Mouse (Mus musculus) heart, embryonic 16.5 days (tissue): ENCODE data around the gene Arhgef25. TPM values are rescaled to one million over a fixed set of nuclear protein-coding genes. Genes with fewer than 3 reads are reported as not detected.
"Not testable (repeated sequence)": the region's sequence is repeated elsewhere in the genome, so short reads cannot be mapped to it uniquely, and the experiment has no call there.

Source experiments
- ATAC-seq: fragments of 200-750 bp; cut with Nextera tagmentation; replicated peaks from 2 replicates; pipeline ENCODE4 v1.8.0; 2017; ENCODE audit warnings: moderate number of reproducible peaks; ENCODE audit not compliant: insufficient read depth, low FRiP score; ENCODE audit errors: extremely low read depth
- H3K27ac ChIP-seq: fragments of 300-500 bp; sonication (generic); 2 replicates; pipeline ENCODE4 v1.5.1; 2014; ENCODE audit warnings: mild to moderate bottlenecking, low read length, control low read depth, moderate library complexity
- H3K27me3 ChIP-seq: fragments of 300-500 bp; sonication (generic); 2 replicates; pipeline ENCODE4 v1.6.1; 2014; ENCODE audit warnings: low read length, mixed read lengths; ENCODE audit not compliant: control insufficient read depth, insufficient read depth
- H3K36me3 ChIP-seq: fragments of 300-500 bp; sonication (generic); 2 replicates; pipeline ENCODE4 v1.6.1; 2014; ENCODE audit not compliant: control insufficient read depth, insufficient read depth
- H3K4me1 ChIP-seq: fragments of 300-500 bp; sonication (generic); 2 replicates; pipeline ENCODE4 v1.6.1; 2014; ENCODE audit warnings: low read length, mixed read lengths; ENCODE audit not compliant: control insufficient read depth, insufficient read depth
- H3K4me2 ChIP-seq: fragments of 300-500 bp; sonication (generic); 2 replicates; pipeline ENCODE4 v1.6.1; 2014; ENCODE audit warnings: low read depth, mild to moderate bottlenecking, control low read depth, low read length
- H3K4me3 ChIP-seq: fragments of 300-500 bp; sonication (generic); 2 replicates; pipeline ENCODE4 v1.5.1; 2014; ENCODE audit warnings: mild to moderate bottlenecking, control low read depth, low read length
- H3K9ac ChIP-seq: fragments of 300-500 bp; sonication (generic); 2 replicates; pipeline ENCODE4 v1.6.1; 2014; ENCODE audit warnings: low read length, control low read depth
- H3K9me3 ChIP-seq: fragments of 300-500 bp; sonication (generic); replicated peaks from 2 replicates; pipeline ENCODE4 v1.6.1; 2016; ENCODE audit warnings: low read length; ENCODE audit not compliant: control insufficient read depth
- WGBS: fragments of 180-500 bp; shearing (Covaris S2); extraction: QIAGEN DNeasy Blood & Tissue Kit; methylation state at CpG from one replicate; pipeline ENCODE4 v1.1.7; 2014; 5-methylcytosine and 5-hydroxymethylcytosine counted together
- polyA plus RNA-seq: library from polyadenylated mRNA; unstranded; fragments of >200 nt; fragmentation: Nextera tagmentation; extraction: Ambion mirVana; gene quantifications from 2 replicates; pipeline ENCODE4 v1.2.1, GENCODE M21; 2015

Gene Arhgef25
- polyA plus RNA-seq, 1 experiment from 2014 or later = 26.0 TPM

- Histone ChIP-seq H3K4me3 (no peak overlapping the region), H3K27me3 (no peaks in the 10 kb centered on the region), H3K4me2 (no peak overlapping the region), H3K27ac (no peak overlapping the region), H3K36me3 (peaks cover 8% of the 10 kb centered on the region), H3K9me3 (no peaks in the 10 kb centered on the region), H3K4me1 (peaks cover 16% of the 10 kb centered on the region), H3K9ac (no peak overlapping the region)
- WGBS = 56% methylated on average over 2 of the region's 2 CpGs
- no peak for ATAC-seq
These were observed 8.6 kb upstream of the Arhgef25 start for GRCm38 (mm10) chr10:127198492-127198891.

- ATAC-seq = no peak
- Histone ChIP-seq H3K4me3 (no peak overlapping the region), H3K4me2 (no peak overlapping the region), H3K36me3 (peaks cover 8% of the 10 kb centered on the region), H3K27me3 (no peaks in the 10 kb centered on the region), H3K9ac (no peak overlapping the region), H3K4me1 (peaks cover 16% of the 10 kb centered on the region), H3K27ac (no peak overlapping the region; the same call in 1 of the 2 replicates), H3K9me3 (no peaks in the 10 kb centered on the region)
- 74% methylated on average over 11 of the region's 11 CpGs for WGBS
These were observed 7.7 kb upstream of the Arhgef25 start for GRCm38 (mm10) chr10:127197505-127198110.

DNA sequence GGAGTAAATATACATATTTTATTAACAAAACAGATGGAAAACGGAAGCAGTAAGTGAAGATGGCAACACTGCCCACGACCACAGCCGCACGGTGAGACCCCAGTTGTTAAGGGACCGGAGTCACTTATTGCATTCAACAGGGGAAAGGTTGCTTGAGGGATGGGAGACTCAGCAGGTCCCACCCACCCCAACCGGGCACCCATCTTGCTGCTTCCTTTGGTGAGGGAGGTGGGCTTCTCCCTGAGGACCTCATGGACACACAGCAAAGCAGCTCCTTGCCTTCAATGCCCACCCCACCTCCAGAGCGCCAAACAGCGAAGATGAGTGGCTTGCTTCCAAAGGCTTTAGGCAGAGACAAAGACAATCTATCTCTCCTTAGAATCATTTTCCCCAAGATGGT, 7.2 kb upstream of the Arhgef25 start:
- peak overlapping the region; percentile 4 for H3K27ac ChIP-seq
- no peak overlapping the region for H3K4me3 ChIP-seq
- no peaks in the 10 kb centered on the region for H3K9me3 ChIP-seq
- no peak for ATAC-seq
- H3K4me2 ChIP-seq = no peak overlapping the region
- H3K27me3 ChIP-seq = no peaks in the 10 kb centered on the region
- 87% methylated on average over 8 of the region's 8 CpGs for WGBS
- H3K4me1 ChIP-seq = peaks cover 16% of the 10 kb centered on the region
- no peak overlapping the region for H3K9ac ChIP-seq
- peaks cover 6% of the 10 kb centered on the region for H3K36me3 ChIP-seq

- no peaks in the 10 kb centered on the region for H3K9me3 ChIP-seq
- H3K4me3 ChIP-seq = peak overlapping the region; percentile 96
- peak overlapping the region; percentile 95 for H3K9ac ChIP-seq
- H3K4me1 ChIP-seq = peaks cover 16% of the 10 kb centered on the region
- ATAC-seq = peak; percentile 76
- peaks cover 4% of the 10 kb centered on the region for H3K36me3 ChIP-seq
- whole genome bisulfite sequencing = 7% methylated on average over 5 of the region's 5 CpGs
- peak overlapping the region; percentile 93 for H3K27ac ChIP-seq
- H3K27me3 ChIP-seq = no peaks in the 10 kb centered on the region
- H3K4me2 ChIP-seq = peak overlapping the region; percentile 97
These were observed 6.5 kb upstream of the Arhgef25 start for GRCm38 (mm10) chr10:127196392-127196791.

DNA sequence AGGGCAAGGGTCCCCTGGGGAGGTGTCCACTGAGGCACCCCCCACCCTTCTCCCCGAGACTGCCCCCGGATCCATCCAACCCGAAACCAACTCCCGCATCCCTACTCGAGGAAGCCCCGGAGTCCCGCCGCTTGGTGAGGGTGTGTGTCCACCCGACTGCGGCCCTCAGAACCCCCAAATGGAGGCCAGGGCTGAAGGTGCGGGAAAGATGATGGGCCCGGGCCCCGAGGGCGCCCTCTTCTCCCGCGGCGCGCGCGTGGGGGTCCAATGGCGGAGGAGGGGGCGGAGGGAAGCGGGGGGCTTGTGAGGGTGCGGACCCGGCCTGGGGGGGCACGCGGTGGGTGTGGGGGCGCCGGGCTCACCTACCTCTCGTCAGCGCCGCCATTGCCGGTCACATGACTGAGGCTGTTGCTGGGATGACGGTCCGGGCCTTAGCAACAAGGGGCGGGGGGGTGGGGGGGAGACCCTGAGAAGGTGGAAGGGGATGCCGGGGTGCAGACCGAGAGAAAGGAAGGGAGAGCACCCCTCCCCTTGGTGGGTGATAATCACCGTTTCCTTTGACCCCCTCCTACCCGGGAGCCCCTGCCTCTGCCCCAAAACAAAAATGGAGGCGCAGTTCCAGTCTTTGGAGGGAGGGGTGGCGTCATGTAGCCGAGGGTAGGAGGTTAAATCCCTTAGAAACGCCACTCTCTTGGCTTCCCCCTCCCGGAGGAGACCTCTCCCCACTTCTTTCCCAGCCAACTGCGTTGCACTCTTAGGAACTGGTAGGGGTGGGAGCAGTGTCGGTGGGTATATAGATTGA, 5.6 kb upstream of the Arhgef25 start, which contains the start of gene Dtx3:
Dtx3 (minus strand) TSS at position 401 of the 802 bp plus-strand sequence.
- Histone ChIP-seq H3K27me3 (no peaks in the 10 kb centered on the region), H3K4me1 (peaks cover 16% of the 10 kb centered on the region), H3K4me2 (peak within 1 kb of the TSS; percentile 97), H3K36me3 (peaks cover 1% of the 10 kb centered on the region), H3K4me3 (peak within 1 kb of the TSS; percentile 96), H3K9ac (peak within 1 kb of the TSS; percentile 95), H3K27ac (peak within 1 kb of the TSS; percentile 93), H3K9me3 (no peaks in the 10 kb centered on the region)
- WGBS = under 1% methylated on average over 29 of the region's 47 CpGs
- peak; percentile 34 for ATAC-seq

DNA sequence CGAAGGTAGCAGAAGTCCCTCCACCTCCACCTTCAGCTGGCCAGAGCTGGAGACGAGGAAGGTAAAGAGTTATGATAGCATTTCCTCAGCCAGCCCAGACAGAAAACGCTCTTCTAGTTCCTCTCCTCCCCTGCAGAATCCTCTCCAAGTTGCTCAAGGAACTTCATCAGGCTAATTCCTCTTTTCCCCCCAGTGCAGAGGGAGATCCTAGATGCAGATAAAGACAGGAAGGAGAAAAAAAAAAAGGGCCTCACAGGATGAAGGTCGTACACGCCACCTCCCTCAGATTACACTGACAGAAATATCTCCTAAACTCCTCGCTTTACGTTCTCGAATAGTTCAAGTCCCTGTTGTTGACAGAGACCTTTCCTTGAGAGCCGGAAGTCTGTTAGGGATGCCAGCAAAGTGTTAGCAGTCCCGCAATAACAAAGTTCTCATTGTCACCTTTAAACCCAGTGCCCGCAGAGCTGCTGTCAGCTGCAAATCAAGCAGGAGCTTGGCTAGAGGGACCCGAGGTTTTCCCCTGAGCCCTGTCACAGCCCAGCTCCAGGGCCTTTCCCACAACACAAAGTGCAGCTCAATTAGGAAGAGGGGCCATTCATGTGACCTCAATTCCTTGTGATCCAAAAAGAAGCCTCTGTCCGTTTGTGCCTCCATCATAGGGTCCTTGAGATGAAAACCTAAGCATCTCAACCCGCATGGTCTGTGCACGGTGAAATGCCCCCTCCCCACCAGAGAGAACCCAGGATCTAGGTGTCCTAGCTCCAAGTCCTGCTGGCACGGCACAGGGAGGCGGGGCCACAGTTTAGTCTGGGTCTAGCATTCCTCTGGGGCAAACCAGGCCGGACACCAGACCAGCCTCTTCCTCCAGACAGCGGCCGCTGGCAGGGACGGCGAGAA, 4.8 kb upstream of the Arhgef25 start:
- H3K9me3 ChIP-seq = no peaks in the 10 kb centered on the region
- WGBS = 12% methylated on average over 22 of the region's 22 CpGs
- peak overlapping the region; percentile 93 for H3K27ac ChIP-seq

GRCm38 (mm10) chr10:127193011-127193410, 3.1 kb upstream of the Arhgef25 start:
- peaks cover 27% of the 10 kb centered on the region for H3K4me1 ChIP-seq
- H3K4me2 ChIP-seq = no peak overlapping the region
- WGBS = 86% methylated on average over 8 of the region's 9 CpGs

More for the DNA sequence above, 4.8 kb upstream of the Arhgef25 start:
- peak; percentile 53; the same call in 1 of the 2 replicates for ATAC-seq
- H3K4me2 ChIP-seq = peak overlapping the region; percentile 97
- H3K9ac ChIP-seq = peak overlapping the region; percentile 95
- peak overlapping the region; percentile 96 for H3K4me3 ChIP-seq
- no peaks in the 10 kb centered on the region; the same call in none of the 2 replicates for H3K36me3 ChIP-seq
- peaks cover 16% of the 10 kb centered on the region for H3K4me1 ChIP-seq
- H3K27me3 ChIP-seq = no peaks in the 10 kb centered on the region

DNA sequence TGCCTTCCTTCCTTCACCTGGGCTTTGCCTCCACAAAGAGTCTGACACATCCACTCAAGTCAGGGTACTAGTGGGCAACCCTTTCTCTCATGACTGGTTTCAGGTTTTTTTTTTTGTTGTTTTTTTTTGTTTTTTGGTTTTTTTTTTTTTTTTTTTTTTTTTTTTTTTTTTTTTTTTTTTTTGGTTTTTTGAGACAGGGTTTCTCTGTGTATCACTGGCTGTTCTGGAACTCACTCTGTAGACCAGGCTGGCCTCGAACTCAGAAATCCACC, 2.1 kb upstream of the Arhgef25 start:
- not testable (repeated sequence) for ATAC-seq, H3K9me3 ChIP-seq, H3K9ac ChIP-seq, H3K4me3 ChIP-seq, H3K4me2 ChIP-seq, H3K27me3 ChIP-seq, H3K36me3 ChIP-seq
- WGBS = 81% methylated on average over 1 of the region's 1 CpGs
- Histone ChIP-seq H3K4me1 (peaks cover 27% of the 10 kb centered on the region), H3K27ac (peak overlapping the region; percentile 0; the same call in 1 of the 2 replicates)

More at GRCm38 (mm10) chr10:127193011-127193410, 3.1 kb upstream of the Arhgef25 start:
- no peak for ATAC-seq
- Histone ChIP-seq H3K36me3 (no peaks in the 10 kb centered on the region; the same call in none of the 2 replicates), H3K4me3 (no peak overlapping the region), H3K27ac (no peak overlapping the region), H3K9ac (no peak overlapping the region), H3K9me3 (no peaks in the 10 kb centered on the region), H3K27me3 (no peaks in the 10 kb centered on the region)
